Mouse (Mus musculus): ENCODE data around the gene Adam11. TPM values are rescaled to one million over a fixed set of nuclear protein-coding genes. Genes with fewer than 3 reads are reported as not detected.

The Adam11 gene
- polyA plus RNA-seq, 1 experiment: 3.1 TPM

DNA sequence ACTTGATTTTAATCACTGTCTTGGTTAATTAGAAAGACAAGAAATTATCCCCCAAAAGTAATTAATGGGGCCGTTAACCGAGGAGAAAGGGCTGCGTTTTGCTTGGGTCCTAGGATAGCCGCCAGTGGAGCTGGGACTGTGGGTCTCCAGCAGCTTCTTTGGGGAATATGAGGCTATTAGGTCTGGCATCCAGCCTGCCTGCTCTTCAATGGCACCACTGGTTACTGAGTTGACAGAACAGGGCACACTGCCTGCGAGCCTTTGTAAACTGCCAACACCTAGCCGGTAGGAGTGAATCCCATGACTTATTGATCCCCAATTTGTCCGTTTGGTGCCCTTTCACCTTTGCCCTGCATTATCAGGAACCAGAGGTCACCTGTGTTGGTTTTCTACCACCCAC lies 19.2 kb upstream of the Adam11 start:
- H3K27me3 ChIP-seq (ENCODE audit: control insufficient read depth, insufficient read depth, low read length): peaks cover 6% of the 10 kb centered on the region; the same call in 1 of the 2 replicates
- no peaks in the 10 kb centered on the region for H3K4me1 ChIP-seq (ENCODE audit: control insufficient read depth, insufficient read depth, insufficient read length, low read length)
- no peak for TF ChIP-seq CTCF (IDR thresholded peaks at IDR 0.05; ENCODE audit: extremely low read depth, insufficient read length, insufficient replicate concordance, low read depth, low read length)
- TF ChIP-seq POLR2A (IDR thresholded peaks at IDR 0.05; ENCODE audit: low read depth, low read length): no peak
- H3K4me3 ChIP-seq (ENCODE audit: low read depth, low read length): no peak overlapping the region
- no peaks in the 10 kb centered on the region for H3K36me3 ChIP-seq (ENCODE audit: control insufficient read depth, insufficient read depth, low read length)
- no peak overlapping the region for H3K27ac ChIP-seq (ENCODE audit: insufficient read depth, low read depth, low read length)
- 54% methylated on average over 7 of the region's 7 CpGs for WGBS

DNA sequence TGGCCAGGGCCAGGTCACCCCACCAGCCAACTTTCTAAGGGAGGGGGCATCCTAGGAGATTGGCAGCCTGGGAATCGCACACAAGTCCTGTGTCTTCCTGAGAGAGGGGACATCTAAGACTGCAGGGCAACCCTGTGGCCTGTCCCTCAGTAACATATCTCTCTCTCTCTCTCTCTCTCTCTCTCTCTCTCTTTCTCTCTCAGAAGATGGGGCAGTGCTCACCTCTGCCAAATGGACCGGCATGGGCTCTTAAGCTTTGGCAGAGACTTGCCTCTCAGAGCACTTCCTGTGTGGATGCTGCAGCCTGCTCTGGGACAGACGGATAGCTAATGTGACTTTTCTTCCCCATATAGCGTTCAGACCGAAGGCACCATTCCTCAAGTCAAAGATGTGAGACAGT lies 18.4 kb upstream of the Adam11 start:
- no peak overlapping the region for H3K4me3 ChIP-seq (ENCODE audit: low read depth, low read length)
- no peak overlapping the region for H3K27ac ChIP-seq (ENCODE audit: insufficient read depth, low read depth, low read length)
- H3K36me3 ChIP-seq (ENCODE audit: control insufficient read depth, insufficient read depth, low read length): no peaks in the 10 kb centered on the region
- peaks cover 6% of the 10 kb centered on the region; the same call in 1 of the 2 replicates for H3K27me3 ChIP-seq (ENCODE audit: control insufficient read depth, insufficient read depth, low read length)
- H3K4me1 ChIP-seq (ENCODE audit: control insufficient read depth, insufficient read depth, insufficient read length, low read length): no peaks in the 10 kb centered on the region
- 82% methylated on average over 5 of the region's 5 CpGs for WGBS
- TF ChIP-seq POLR2A (IDR thresholded peaks at IDR 0.05; ENCODE audit: low read depth, low read length) (no peak), CTCF (IDR thresholded peaks at IDR 0.05; ENCODE audit: extremely low read depth, insufficient read length, insufficient replicate concordance, low read depth, low read length) (no peak)

DNA sequence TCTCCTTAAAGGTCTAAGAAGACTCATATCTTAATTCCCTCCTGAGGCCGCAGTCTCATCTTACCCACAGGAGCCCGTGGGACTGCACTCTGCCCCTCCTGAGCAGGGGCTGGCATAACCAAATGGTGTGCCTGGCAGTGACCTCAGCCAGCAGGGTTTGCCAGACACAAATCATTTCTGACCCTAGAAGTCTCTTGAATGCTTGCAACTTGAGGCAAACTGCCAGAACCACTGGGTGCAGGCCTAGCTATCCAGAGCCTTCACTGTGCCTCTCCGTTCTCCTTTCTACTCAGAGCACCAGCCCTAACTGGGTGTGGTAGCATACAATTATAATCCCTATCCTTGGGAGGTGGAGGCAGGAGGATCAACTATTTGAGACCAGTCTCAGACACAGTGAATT lies 16.5 kb upstream of the Adam11 start:
- TF ChIP-seq CTCF (IDR thresholded peaks at IDR 0.05; ENCODE audit: extremely low read depth, insufficient read length, insufficient replicate concordance, low read depth, low read length) (no peak), POLR2A (IDR thresholded peaks at IDR 0.05; ENCODE audit: low read depth, low read length) (no peak)
- WGBS: 78% methylated on average over 3 of the region's 3 CpGs
- Histone ChIP-seq H3K4me3 (ENCODE audit: low read depth, low read length) (no peak overlapping the region), H3K27ac (ENCODE audit: insufficient read depth, low read depth, low read length) (no peak overlapping the region), H3K36me3 (ENCODE audit: control insufficient read depth, insufficient read depth, low read length) (no peaks in the 10 kb centered on the region), H3K4me1 (ENCODE audit: control insufficient read depth, insufficient read depth, insufficient read length, low read length) (no peaks in the 10 kb centered on the region), H3K27me3 (ENCODE audit: control insufficient read depth, insufficient read depth, low read length) (peaks cover 6% of the 10 kb centered on the region; the same call in 1 of the 2 replicates)

DNA sequence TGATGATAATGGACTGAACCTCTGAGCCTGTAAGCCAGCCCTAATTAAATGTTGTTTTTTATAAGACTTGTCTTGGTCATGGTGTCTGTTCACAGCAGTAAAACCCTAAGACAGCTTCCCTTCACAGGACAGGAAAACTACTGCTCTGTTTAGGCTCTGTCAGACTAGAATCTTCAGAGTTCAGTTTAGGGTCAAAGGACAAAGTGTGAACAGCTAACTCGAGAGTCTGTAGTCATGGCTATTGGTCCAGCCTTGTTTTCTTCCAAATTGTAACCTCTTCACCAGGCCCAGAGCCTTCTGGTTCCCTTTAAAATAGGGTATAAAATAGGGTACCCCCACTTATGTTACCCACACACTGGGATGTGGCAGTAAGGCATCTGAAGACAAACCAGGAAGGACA lies 13.4 kb upstream of the Adam11 start:
- H3K27me3 ChIP-seq (ENCODE audit: control insufficient read depth, insufficient read depth, low read length): no peaks in the 10 kb centered on the region
- H3K4me3 ChIP-seq (ENCODE audit: low read depth, low read length): no peak overlapping the region
- 34% methylated on average over 1 of the region's 1 CpGs for WGBS
- no peak for TF ChIP-seq CTCF (IDR thresholded peaks at IDR 0.05; ENCODE audit: extremely low read depth, insufficient read length, insufficient replicate concordance, low read depth, low read length)
- no peak for TF ChIP-seq POLR2A (IDR thresholded peaks at IDR 0.05; ENCODE audit: low read depth, low read length)
- no peaks in the 10 kb centered on the region for H3K36me3 ChIP-seq (ENCODE audit: control insufficient read depth, insufficient read depth, low read length)
- no peak overlapping the region for H3K27ac ChIP-seq (ENCODE audit: insufficient read depth, low read depth, low read length)
- peaks cover 3% of the 10 kb centered on the region; the same call in 1 of the 2 replicates for H3K4me1 ChIP-seq (ENCODE audit: control insufficient read depth, insufficient read depth, insufficient read length, low read length)

DNA sequence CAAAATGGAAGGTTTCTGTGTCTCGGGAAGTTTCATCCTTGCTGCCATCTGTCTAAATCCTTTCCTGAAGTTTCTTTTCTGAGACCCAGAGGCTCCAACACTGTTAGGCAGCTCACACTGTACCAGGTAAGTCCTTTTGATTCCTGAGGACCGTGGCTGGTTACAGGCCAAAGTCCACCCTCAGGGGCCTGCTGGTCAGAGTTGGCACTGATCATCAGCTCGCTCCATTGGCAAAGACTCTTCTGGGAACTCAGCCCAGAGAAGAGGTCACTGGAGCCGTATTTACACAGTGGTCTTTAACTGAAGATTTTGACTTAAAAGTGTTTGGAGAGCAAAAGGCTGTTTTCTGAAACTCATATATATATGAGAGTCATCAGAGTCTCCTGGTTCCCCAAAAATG lies 12.9 kb upstream of the Adam11 start:
- Histone ChIP-seq H3K27me3 (ENCODE audit: control insufficient read depth, insufficient read depth, low read length) (no peaks in the 10 kb centered on the region), H3K27ac (ENCODE audit: insufficient read depth, low read depth, low read length) (no peak overlapping the region), H3K36me3 (ENCODE audit: control insufficient read depth, insufficient read depth, low read length) (no peaks in the 10 kb centered on the region), H3K4me1 (ENCODE audit: control insufficient read depth, insufficient read depth, insufficient read length, low read length) (peaks cover 3% of the 10 kb centered on the region; the same call in 1 of the 2 replicates), H3K4me3 (ENCODE audit: low read depth, low read length) (no peak overlapping the region)
- 44% methylated on average over 4 of the region's 4 CpGs for WGBS
- no peak for TF ChIP-seq CTCF (IDR thresholded peaks at IDR 0.05; ENCODE audit: extremely low read depth, insufficient read length, insufficient replicate concordance, low read depth, low read length)
- no peak for TF ChIP-seq POLR2A (IDR thresholded peaks at IDR 0.05; ENCODE audit: low read depth, low read length)

DNA sequence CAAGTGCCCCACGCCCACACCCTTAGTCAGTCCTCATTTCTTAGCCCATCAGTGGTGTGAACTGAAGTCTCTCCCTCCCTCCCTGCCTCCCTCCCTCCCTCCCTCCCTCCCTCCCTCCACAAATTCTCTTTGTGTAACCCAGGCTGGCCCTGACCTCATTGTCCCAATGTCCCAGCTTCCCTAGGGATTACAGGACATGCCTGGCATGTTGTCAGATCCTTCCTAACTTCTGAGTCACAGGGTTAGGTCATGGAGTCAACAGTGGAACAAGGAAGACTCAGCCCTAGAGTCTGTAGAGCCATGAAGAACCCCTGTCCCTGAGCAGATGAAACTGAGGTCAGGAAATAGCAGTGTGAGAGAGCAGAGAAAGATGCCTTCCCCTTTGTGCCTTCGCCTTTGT lies 11.5 kb upstream of the Adam11 start:
- H3K36me3 ChIP-seq (ENCODE audit: control insufficient read depth, insufficient read depth, low read length): no peaks in the 10 kb centered on the region
- peaks cover 3% of the 10 kb centered on the region; the same call in 1 of the 2 replicates for H3K4me1 ChIP-seq (ENCODE audit: control insufficient read depth, insufficient read depth, insufficient read length, low read length)
- H3K4me3 ChIP-seq (ENCODE audit: low read depth, low read length): no peak overlapping the region
- 78% methylated on average over 2 of the region's 2 CpGs for WGBS
- H3K27me3 ChIP-seq (ENCODE audit: control insufficient read depth, insufficient read depth, low read length): no peaks in the 10 kb centered on the region
- TF ChIP-seq CTCF (IDR thresholded peaks at IDR 0.05; ENCODE audit: extremely low read depth, insufficient read length, insufficient replicate concordance, low read depth, low read length) (no peak), POLR2A (IDR thresholded peaks at IDR 0.05; ENCODE audit: low read depth, low read length) (no peak)
- no peak overlapping the region; the same call in 1 of the 2 replicates for H3K27ac ChIP-seq (ENCODE audit: insufficient read depth, low read depth, low read length)

DNA sequence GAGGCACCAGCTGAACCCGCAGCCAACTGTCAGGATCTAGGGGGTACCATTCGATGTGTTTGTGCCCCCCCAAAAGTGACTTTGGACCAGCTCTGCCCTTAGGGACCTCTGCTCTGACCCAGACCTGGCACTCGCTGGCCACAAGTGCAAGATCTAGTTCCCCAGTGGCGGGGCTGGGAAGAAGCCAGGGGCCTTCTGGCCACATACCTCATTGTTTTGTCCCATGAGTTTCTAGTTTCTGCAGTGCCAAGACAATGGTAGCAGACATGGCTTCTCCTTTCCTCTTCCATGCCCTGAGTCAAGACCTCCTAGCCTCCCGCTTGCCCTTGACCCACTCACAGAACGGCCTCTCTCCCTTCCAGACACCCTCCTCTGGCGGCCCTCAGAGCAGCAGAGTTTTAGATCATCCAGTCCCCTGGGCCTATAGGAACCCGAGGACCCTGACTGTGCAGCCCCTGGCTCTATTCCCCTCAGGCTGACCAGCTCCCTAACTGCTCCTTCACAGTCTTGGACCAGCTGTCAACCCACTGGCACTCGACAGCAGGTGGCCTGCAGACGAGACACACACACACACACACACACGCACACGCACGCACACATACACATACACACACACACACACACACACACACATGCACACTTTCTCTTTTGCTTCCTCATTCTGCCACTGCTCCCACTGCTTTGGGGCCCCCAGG lies 8.2 kb upstream of the Adam11 start:
- Histone ChIP-seq H3K36me3 (ENCODE audit: control insufficient read depth, insufficient read depth, low read length) (no peaks in the 10 kb centered on the region), H3K27me3 (ENCODE audit: control insufficient read depth, insufficient read depth, low read length) (no peaks in the 10 kb centered on the region), H3K4me3 (ENCODE audit: low read depth, low read length) (no peak overlapping the region), H3K4me1 (ENCODE audit: control insufficient read depth, insufficient read depth, insufficient read length, low read length) (peaks cover 3% of the 10 kb centered on the region; the same call in 1 of the 2 replicates), H3K27ac (ENCODE audit: insufficient read depth, low read depth, low read length) (no peak overlapping the region)
- TF ChIP-seq POLR2A (IDR thresholded peaks at IDR 0.05; ENCODE audit: low read depth, low read length) (no peak), CTCF (IDR thresholded peaks at IDR 0.05; ENCODE audit: extremely low read depth, insufficient read length, insufficient replicate concordance, low read depth, low read length) (no peak)
- 68% methylated on average over 13 of the region's 13 CpGs for WGBS
